In the genomic region with DNA sequence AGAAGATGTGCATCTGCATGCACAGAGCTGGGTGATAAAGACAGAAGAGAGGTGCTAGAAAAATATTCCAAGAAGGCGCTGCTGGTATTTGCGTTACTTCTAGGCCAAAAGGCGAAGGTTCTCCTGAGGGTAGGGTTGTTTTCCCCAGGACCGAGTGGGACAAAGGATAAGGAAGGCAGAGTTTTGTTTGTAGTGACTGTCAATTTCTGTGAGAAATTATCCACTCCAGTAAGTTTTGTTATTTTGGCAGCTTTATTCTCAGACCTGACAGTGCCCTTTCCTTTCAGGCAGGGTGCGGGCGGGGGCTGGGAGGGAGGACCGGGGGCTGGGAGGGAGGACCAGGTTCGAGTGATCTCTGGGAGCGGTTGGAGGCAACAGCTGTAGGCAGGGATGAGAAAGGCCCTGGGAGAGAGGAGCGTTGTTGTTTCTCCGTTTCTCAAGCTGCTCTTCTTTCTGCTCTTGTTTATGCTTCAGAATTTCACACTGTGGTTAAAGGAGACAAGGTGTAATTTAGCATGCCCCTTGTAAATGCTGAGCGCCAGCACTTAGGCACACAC, we compare ENCODE assay signal across 12 mouse cellular contexts.
DNase-seq lines count a peak whose midpoint lies in the region; ATAC-seq and TF ChIP-seq lines count a peak whose summit lies in the region.
"Had no signal": no experiment of that assay in that cellular context is flagged by ENCODE, and none has a peak within 500 bp of the region (broad histone marks: within the 10 kb centered on the region; RNA-seq: fewer than 3 reads in every experiment).

No protein-coding gene starts in this region.

- no peak overlapping the region for H3K4me3 ChIP-seq in gastrocnemius, adult 2 months
- H3K4me3 ChIP-seq in embryonic facial prominence, embryonic 13.5 days, result no peak overlapping the region
- H3K4me3 ChIP-seq: heart, adult 2 months had no signal

- peaks cover 8% of the 10 kb centered on the region for H3K4me1 ChIP-seq in embryonic facial prominence, embryonic 13.5 days

- no peaks in the 10 kb centered on the region for H3K9me3 ChIP-seq in embryonic facial prominence, embryonic 13.5 days

- no peak for TF ChIP-seq CTCF in gastrocnemius, adult 2 months (IDR thresholded peaks at IDR 0.05)

- no peaks in the 10 kb centered on the region for H3K36me3 ChIP-seq in embryonic facial prominence, embryonic 13.5 days

- no peak overlapping the region for H3K9ac ChIP-seq in embryonic facial prominence, embryonic 13.5 days
- H3K9ac ChIP-seq: liver, embryonic 14.5 days had no signal

- 43% methylated on average over 12 of the region's 12 CpGs for WGBS in embryonic facial prominence, embryonic 13.5 days

- H3K27ac ChIP-seq in gastrocnemius, adult 2 months, result peak overlapping the region; percentile 25; the same call in 1 of the 2 replicates
- H3K27ac ChIP-seq in embryonic facial prominence, embryonic 13.5 days, result 0 out of 2 replicates have a peak overlapping the region, but pooled peaks have one; percentile 33
- H3K27ac ChIP-seq: heart, adult 2 months; liver, embryonic 14.5 days had no signal

- no peak for DNase-seq in gastrocnemius, adult 2 months
- no peak for DNase-seq in gastrocnemius, postnatal 25 days
- DNase-seq in Muller cell, postnatal 12 days (ENCODE audit: inconsistent ontology term), result peak; percentile 31
- peak; percentile 29 to 45 for DNase-seq in kidney, postnatal 36 days
- no peak for DNase-seq in urinary bladder, postnatal 25 days (ENCODE audit: low spot score)
- DNase-seq in ovary, postnatal 36 days (ENCODE audit: low spot score), result no peak
- DNase-seq: heart, adult 2 months; midbrain, embryonic 14.5 days; right cerebral cortex, adult 18-20 months had no signal

- intact Hi-C loops in gastrocnemius, adult 2 months (cut with DNase I), result no loop called here

- no peaks in the 10 kb centered on the region for H3K27me3 ChIP-seq in embryonic facial prominence, embryonic 13.5 days

- no peak for ATAC-seq in embryonic facial prominence, embryonic 13.5 days (ENCODE audit: insufficient number of reproducible peaks, insufficient read depth, low FRiP score, low TSS enrichment, low read depth)
- no peak for ATAC-seq in cerebellum, adult (ENCODE audit: insufficient number of reproducible peaks, low FRiP score, low TSS enrichment)

- H3K4me2 ChIP-seq in embryonic facial prominence, embryonic 13.5 days, result peak overlapping the region; percentile 18; the same call in 1 of the 2 replicates

Comparison
In these comparisons a context has a peak if more than half of its experiments do, and no peak if none do; other contexts are left out.
1. DNase-seq: peak in Muller cell, postnatal 12 days (single experiment) and kidney, postnatal 36 days (2 of 2); none in gastrocnemius, adult 2 months (single experiment), gastrocnemius, postnatal 25 days (single experiment), urinary bladder, postnatal 25 days (single experiment) and ovary, postnatal 36 days (single experiment).